Mouse (Mus musculus) midbrain, embryonic 12.5 days (tissue): ENCODE data around the gene Slc41a1. TPM values are rescaled to one million over a fixed set of nuclear protein-coding genes. Genes with fewer than 3 reads are reported as not detected.

ENCODE experiments used
- ATAC-seq: fragments of 200-750 bp; cut with Nextera tagmentation; 2 replicates; pipeline ENCODE4 v1.8.0; 2017; ENCODE audit warnings: low read depth, moderate TSS enrichment, moderate library complexity; ENCODE audit not compliant: low FRiP score
- H3K27ac ChIP-seq: fragments of 300-500 bp; sonication (generic); replicated peaks from 2 replicates; pipeline ENCODE4 v1.5.1; 2016; ENCODE audit warnings: mild to moderate bottlenecking
- H3K27me3 ChIP-seq: fragments of 300-500 bp; sonication (generic); 2 replicates; pipeline ENCODE4 v1.6.1; 2016; ENCODE audit warnings: mild to moderate bottlenecking
- H3K36me3 ChIP-seq: fragments of 300-500 bp; sonication (generic); 2 replicates; pipeline ENCODE4 v1.6.1; 2016
- H3K4me1 ChIP-seq: fragments of 300-500 bp; sonication (generic); 2 replicates; pipeline ENCODE4 v1.6.1; 2016
- H3K4me2 ChIP-seq: fragments of 300-500 bp; sonication (generic); replicated peaks from 2 replicates; pipeline ENCODE4 v1.6.1; 2016; ENCODE audit warnings: mild to moderate bottlenecking, moderate library complexity
- H3K4me3 ChIP-seq: fragments of 300-500 bp; sonication (generic); 2 replicates; pipeline ENCODE4 v1.5.1; 2016; ENCODE audit warnings: mild to moderate bottlenecking
- H3K9ac ChIP-seq: fragments of 300-500 bp; sonication (generic); replicated peaks from 2 replicates; pipeline ENCODE4 v1.6.1; 2016; ENCODE audit warnings: mild to moderate bottlenecking, moderate library complexity
- H3K9me3 ChIP-seq: fragments of 300-500 bp; sonication (generic); 2 replicates; pipeline ENCODE4 v1.6.1; 2016; ENCODE audit warnings: mild to moderate bottlenecking
- WGBS: fragments of 180-500 bp; shearing (Covaris S2); methylation state at CpG from one replicate; pipeline ENCODE4 v1.1.7; 2016; 5-methylcytosine and 5-hydroxymethylcytosine counted together
- polyA plus RNA-seq: library from polyadenylated mRNA; unstranded; fragments of >200 nt; fragmentation: Nextera tagmentation; extraction: Ambion mirVana; gene quantifications from 2 replicates; pipeline ENCODE4 v1.2.1, GENCODE M21; 2016

Slc41a1 gene
- polyA plus RNA-seq, 1 experiment from 2014 or later: 13.9 TPM

DNA sequence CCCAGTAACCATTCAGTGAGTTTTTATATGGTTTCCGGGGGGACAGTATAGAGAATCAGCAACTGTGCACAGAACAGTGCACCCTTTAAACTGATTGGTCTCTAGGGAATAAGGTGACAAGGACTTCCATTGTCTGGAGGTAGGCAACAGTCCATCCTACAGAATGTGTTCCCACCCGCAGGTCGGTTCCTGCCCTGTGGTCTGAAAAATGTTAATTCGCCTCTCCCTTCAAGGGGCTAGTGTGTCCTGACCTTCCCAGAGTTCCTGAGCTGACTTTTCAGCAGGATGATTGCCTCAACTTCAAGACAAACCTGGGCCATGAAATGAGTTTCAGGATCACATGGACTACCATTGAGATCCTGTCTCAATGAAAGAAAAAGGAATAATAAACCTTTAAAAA, 64.1 kb downstream of the Slc41a1 start:
- no peaks in the 10 kb centered on the region for H3K9me3 ChIP-seq
- H3K36me3 ChIP-seq: no peaks in the 10 kb centered on the region
- no peaks in the 10 kb centered on the region for H3K27me3 ChIP-seq
- WGBS: 70% methylated on average over 4 of the region's 4 CpGs
- no peak for ATAC-seq
- H3K4me1 ChIP-seq: no peaks in the 10 kb centered on the region
- H3K27ac ChIP-seq: no peak overlapping the region
- H3K4me3 ChIP-seq: no peak overlapping the region
- no peak overlapping the region for H3K9ac ChIP-seq
- no peak overlapping the region for H3K4me2 ChIP-seq

Other genes starting within 250 kb of the Slc41a1 start
- gene Avpr1b, start 228.3 kb upstream of the Slc41a1 start, polyA plus RNA-seq: not detected in 2 replicates
- 0.20 and 0.26 TPM in 2 replicates for gene Ctse, start 189.2 kb upstream of the Slc41a1 start, polyA plus RNA-seq
- gene Rab7b, start 138.8 kb upstream of the Slc41a1 start, polyA plus RNA-seq: 0.62 and 0.93 TPM in 2 replicates
- not detected in 2 replicates for gene Slc26a9, start 83.5 kb upstream of the Slc41a1 start, polyA plus RNA-seq
- 0.18 and 0.82 TPM in 2 replicates for gene Pm20d1, start 30.1 kb upstream of the Slc41a1 start, polyA plus RNA-seq
- gene Rab29, start 39.7 kb downstream of the Slc41a1 start, polyA plus RNA-seq: 10.0 and 13.8 TPM in 2 replicates
- gene Nucks1, start 83.0 kb downstream of the Slc41a1 start, polyA plus RNA-seq: 102 and 118 TPM in 2 replicates
- gene Slc45a3, start 135.5 kb downstream of the Slc41a1 start, polyA plus RNA-seq: 27.4 and 30.2 TPM in 2 replicates
- gene Elk4, start 180.1 kb downstream of the Slc41a1 start, polyA plus RNA-seq: 18.9 and 19.9 TPM in 2 replicates
- gene Mfsd4a, start 240.6 kb downstream of the Slc41a1 start, polyA plus RNA-seq: 16.5 and 18.8 TPM in 2 replicates